Mouse (Mus musculus) E14TG2a.4 (cell line): Measurements from ENCODE around the gene Usp13.

Experiments used
- CTCF ChIP-seq: conservative IDR thresholded peaks from 2 replicates; pipeline ENCODE4 v1.5.1; 2014; ENCODE audit warnings: low read length
- NANOG ChIP-seq: IDR thresholded peaks from 2 replicates; pipeline ENCODE4 v1.6.1; 2014; ENCODE audit warnings: borderline replicate concordance, low read length, mixed read lengths
- POU5F1 ChIP-seq: IDR thresholded peaks from 2 replicates; pipeline ENCODE4 v1.6.1; 2014; ENCODE audit warnings: low read length, borderline replicate concordance

DNA sequence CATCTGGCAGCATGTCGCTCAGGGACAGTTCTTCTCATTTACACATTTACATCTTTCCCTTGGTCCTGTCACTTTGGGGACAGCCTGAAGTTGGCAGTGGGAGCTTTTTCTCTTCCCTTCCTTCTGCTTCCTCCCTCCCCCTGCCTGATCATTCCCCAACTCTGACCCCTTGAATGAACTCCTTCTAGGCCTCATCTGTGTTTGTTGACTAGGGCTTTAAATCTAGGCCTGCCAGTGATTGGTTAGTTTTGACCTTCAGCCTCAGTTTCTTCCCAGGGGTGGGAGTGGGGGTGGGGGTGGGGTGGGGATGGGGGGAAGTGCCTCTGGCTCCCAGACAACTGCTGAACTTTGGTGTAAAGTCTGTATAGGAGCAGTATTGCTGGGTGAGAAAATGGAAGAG, 87.3 kb downstream of the Usp13 start:
- TF ChIP-seq CTCF (no peak), POU5F1 (no peak), NANOG (no peak)
